Mouse (Mus musculus): Measurements from ENCODE around the gene Gstm6. TPM values are rescaled to one million over a fixed set of nuclear protein-coding genes. Genes with fewer than 3 reads are reported as not detected.

Gstm6 gene
- polyA plus RNA-seq, 1 experiment from 2014 or later = 6.6 TPM

DNA sequence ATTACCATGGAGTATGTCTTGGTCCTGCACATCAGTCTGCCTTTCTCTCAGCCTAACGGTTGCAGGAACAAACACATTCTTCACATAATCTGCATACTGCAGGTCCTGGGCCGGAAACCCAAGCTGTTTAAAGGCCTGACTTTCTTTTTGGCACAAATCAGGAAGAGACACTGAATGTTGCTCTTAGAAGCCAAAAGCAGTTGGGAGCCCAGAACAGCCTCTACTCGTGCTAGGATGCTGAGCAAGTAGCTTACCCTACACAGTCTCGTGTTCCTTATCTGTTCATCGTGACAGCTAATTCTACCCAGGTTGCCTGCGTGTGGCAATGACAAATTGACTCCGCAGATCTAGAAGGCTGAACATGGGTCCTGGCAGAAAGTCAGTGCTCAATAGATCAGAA is 3.0 kb downstream of the Gstm6 start:
- Histone ChIP-seq H3K9ac (no peak overlapping the region), H3K9me3 (replicated peaks) (no peaks in the 10 kb centered on the region), H3K27ac (replicated peaks) (no peak overlapping the region), H3K4me3 (replicated peaks) (no peak overlapping the region), H3K4me1 (peaks cover 5% of the 10 kb centered on the region; the same call in 1 of the 2 replicates), H3K27me3 (no peaks in the 10 kb centered on the region), H3K4me2 (replicated peaks) (no peak overlapping the region), H3K36me3 (no peaks in the 10 kb centered on the region)
- 65% methylated on average over 7 of the region's 7 CpGs for WGBS
- ATAC-seq (ENCODE audit: insufficient number of reproducible peaks, low FRiP score, low TSS enrichment, low read depth) = no peak

DNA sequence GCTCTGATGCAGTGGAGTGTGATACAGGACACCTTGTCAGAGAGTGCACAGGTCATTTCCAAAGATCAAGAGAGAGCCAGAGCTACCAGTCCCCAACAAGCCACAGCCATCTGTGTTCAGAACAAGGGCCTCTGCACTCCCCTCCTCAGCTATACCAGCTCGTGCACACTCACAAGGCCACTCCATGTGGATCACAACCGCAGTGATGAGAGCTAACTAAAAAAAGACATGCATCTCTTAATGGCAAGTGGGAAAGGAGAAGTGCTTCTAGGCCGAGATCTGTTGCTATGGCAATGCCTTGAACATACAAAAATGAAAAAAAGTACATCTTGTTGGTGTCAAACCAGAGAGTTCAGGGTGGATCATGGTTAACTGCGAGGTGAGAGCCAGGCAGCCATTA is 3.7 kb downstream of the Gstm6 start:
- 77% methylated on average over 4 of the region's 4 CpGs for WGBS

DNA sequence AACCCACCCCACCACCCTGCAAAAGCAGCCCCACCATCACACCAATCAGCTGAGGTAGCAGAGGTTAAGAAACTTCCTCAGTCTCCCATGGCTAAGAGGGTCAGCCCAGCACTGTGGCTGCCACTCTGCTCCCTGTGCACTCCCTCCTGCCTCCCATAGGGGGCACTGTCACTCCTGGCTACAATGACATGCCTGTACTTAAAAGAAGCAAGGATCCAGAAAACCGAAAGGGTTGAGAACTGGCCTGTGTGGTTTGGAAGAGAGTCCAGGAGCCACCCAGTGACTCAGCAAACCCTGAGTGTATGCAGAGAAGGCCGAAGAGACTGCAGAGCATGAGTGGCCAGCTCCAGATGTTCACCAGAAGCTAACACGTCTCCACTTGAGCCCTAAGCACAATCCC is 4.1 kb downstream of the Gstm6 start:
- no peaks in the 10 kb centered on the region for H3K9me3 ChIP-seq (replicated peaks)
- 36% methylated on average over 3 of the region's 3 CpGs for WGBS
- peak; percentile 51; the same call in 1 of the 2 replicates for ATAC-seq (ENCODE audit: insufficient number of reproducible peaks, low FRiP score, low TSS enrichment, low read depth)

More for the DNA sequence above, 3.7 kb downstream of the Gstm6 start:
- no peak overlapping the region for H3K4me2 ChIP-seq (replicated peaks)
- no peaks in the 10 kb centered on the region for H3K27me3 ChIP-seq
- no peaks in the 10 kb centered on the region for H3K9me3 ChIP-seq (replicated peaks)
- no peak overlapping the region for H3K9ac ChIP-seq
- H3K36me3 ChIP-seq = no peaks in the 10 kb centered on the region
- no peak for ATAC-seq (ENCODE audit: insufficient number of reproducible peaks, low FRiP score, low TSS enrichment, low read depth)
- H3K4me1 ChIP-seq = peaks cover 5% of the 10 kb centered on the region; the same call in 1 of the 2 replicates
- H3K4me3 ChIP-seq (replicated peaks) = no peak overlapping the region
- H3K27ac ChIP-seq (replicated peaks) = no peak overlapping the region

DNA sequence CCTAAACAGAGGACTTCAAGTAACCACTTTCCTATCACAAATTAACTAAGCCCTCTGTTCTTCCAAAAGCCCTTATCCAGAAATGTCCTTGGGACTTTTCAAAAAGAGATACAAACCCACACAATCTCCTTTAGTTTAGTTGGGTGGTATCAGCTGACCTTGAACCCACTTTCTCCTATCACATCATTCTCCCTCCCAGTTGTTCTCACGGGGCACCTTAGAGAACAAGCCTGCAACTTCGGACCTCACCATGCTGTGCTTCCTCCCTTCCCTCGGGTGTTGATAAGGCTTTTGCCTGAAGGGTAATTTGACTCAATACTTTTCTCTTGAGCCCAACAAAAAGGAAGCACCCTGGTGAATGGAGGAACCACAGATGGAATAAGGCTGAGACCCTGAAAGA is 7.7 kb downstream of the Gstm6 start:
- Histone ChIP-seq H3K27me3 (no peaks in the 10 kb centered on the region), H3K4me2 (replicated peaks) (no peak overlapping the region), H3K9me3 (replicated peaks) (no peaks in the 10 kb centered on the region), H3K9ac (no peak overlapping the region), H3K36me3 (no peaks in the 10 kb centered on the region), H3K27ac (replicated peaks) (no peak overlapping the region), H3K4me1 (peaks cover 11% of the 10 kb centered on the region; the same call in 1 of the 2 replicates), H3K4me3 (replicated peaks) (no peak overlapping the region)
- WGBS = 64% methylated on average over 3 of the region's 3 CpGs
- no peak for ATAC-seq (ENCODE audit: insufficient number of reproducible peaks, low FRiP score, low TSS enrichment, low read depth)

More for the DNA sequence above, 4.1 kb downstream of the Gstm6 start:
- Histone ChIP-seq H3K27ac (replicated peaks) (no peak overlapping the region), H3K4me2 (replicated peaks) (no peak overlapping the region), H3K27me3 (no peaks in the 10 kb centered on the region), H3K36me3 (no peaks in the 10 kb centered on the region), H3K9ac (no peak overlapping the region), H3K4me1 (peaks cover 5% of the 10 kb centered on the region; the same call in 1 of the 2 replicates), H3K4me3 (replicated peaks) (no peak overlapping the region)

DNA sequence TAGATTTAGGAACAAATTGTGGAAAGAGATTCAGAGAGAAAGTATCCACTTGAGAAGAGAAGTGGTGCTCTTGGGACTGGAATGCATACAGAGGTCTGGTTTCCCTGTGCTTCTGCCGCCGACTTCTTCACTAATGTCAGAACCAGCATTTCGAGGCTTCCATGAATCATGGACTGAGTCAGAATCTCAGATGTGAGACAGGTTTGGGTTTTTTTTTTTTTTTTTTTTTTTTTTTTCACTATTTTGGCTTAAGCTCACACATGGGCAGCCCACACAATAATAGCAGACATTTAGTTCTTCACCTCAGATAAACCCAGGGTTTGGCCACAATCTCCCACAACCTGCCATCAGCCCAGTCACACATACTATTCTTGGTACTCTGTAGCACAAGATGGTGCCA is 8.3 kb downstream of the Gstm6 start:
- H3K4me1 ChIP-seq = peaks cover 11% of the 10 kb centered on the region; the same call in 1 of the 2 replicates
- H3K36me3 ChIP-seq = no peaks in the 10 kb centered on the region
- no peak for ATAC-seq (ENCODE audit: insufficient number of reproducible peaks, low FRiP score, low TSS enrichment, low read depth)
- no peak overlapping the region for H3K9ac ChIP-seq
- no peak overlapping the region for H3K4me3 ChIP-seq (replicated peaks)
- 74% methylated on average over 3 of the region's 3 CpGs for WGBS
- no peak overlapping the region for H3K4me2 ChIP-seq (replicated peaks)
- no peaks in the 10 kb centered on the region for H3K27me3 ChIP-seq
- no peaks in the 10 kb centered on the region for H3K9me3 ChIP-seq (replicated peaks)
- no peak overlapping the region for H3K27ac ChIP-seq (replicated peaks)

DNA sequence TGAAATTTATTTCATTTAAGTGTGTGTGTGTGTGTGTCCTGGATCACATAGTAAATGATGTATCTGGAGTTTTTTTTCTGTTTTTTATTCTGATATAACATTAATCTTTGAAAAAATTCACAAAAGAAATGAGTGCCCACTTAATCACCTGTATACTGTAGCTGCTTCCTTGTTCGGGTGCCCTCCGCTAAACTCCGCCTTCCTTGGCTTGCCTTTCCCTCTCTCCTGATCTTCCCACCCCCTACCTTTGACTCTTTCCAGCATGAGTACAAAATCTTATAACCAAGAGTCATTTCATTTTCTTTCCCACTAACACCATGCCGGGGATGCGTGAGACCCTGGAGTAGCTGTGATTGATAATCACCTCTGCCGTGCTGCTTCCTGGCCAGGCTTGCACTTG is 11.4 kb downstream of the Gstm6 start:
- Histone ChIP-seq H3K36me3 (no peaks in the 10 kb centered on the region), H3K9me3 (replicated peaks) (no peaks in the 10 kb centered on the region), H3K27ac (replicated peaks) (no peak overlapping the region), H3K4me1 (peaks cover 11% of the 10 kb centered on the region; the same call in 1 of the 2 replicates), H3K9ac (no peak overlapping the region), H3K4me3 (replicated peaks) (no peak overlapping the region), H3K27me3 (no peaks in the 10 kb centered on the region), H3K4me2 (replicated peaks) (no peak overlapping the region)
- 76% methylated on average over 6 of the region's 6 CpGs for WGBS
- no peak for ATAC-seq (ENCODE audit: insufficient number of reproducible peaks, low FRiP score, low TSS enrichment, low read depth)

DNA sequence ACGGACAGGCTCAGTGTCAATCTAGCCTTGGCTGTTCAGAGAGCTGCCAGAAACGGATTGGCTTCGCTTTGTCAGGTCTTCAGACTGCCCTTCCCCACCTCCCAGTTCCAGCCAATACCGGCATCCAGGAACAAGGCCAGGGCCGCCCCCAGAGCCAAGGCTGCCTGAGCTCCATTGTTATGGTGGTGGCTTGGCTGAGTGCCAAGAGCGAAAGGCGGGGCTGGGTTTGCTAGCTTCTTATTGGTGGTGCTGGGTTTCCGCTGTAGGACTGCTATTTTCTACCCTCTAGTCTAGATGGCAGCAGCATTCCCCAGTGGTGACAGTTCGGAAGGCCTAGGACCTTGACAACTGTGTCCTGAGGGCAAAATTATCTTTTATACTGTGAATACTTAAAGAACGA is 11.9 kb downstream of the Gstm6 start, which contains the start of gene Gstm7:
Gstm7 (minus strand) TSS at position 148 of the 400 bp plus-strand sequence.
- H3K36me3 ChIP-seq = no peaks in the 10 kb centered on the region
- H3K4me2 ChIP-seq (replicated peaks) = peak within 1 kb of the TSS; percentile 46
- peaks cover 11% of the 10 kb centered on the region; the same call in 1 of the 2 replicates for H3K4me1 ChIP-seq
- H3K27ac ChIP-seq (replicated peaks) = no peak within 1 kb of the TSS; the same call in 1 of the 2 replicates
- no peaks in the 10 kb centered on the region for H3K9me3 ChIP-seq (replicated peaks)
- no peaks in the 10 kb centered on the region for H3K27me3 ChIP-seq
- peak within 1 kb of the TSS; percentile 33 for H3K4me3 ChIP-seq (replicated peaks)
- no peak within 1 kb of the TSS for H3K9ac ChIP-seq
- peak; percentile 90 for ATAC-seq (ENCODE audit: insufficient number of reproducible peaks, low FRiP score, low TSS enrichment, low read depth)
- WGBS = 2% methylated on average over 10 of the region's 10 CpGs

DNA sequence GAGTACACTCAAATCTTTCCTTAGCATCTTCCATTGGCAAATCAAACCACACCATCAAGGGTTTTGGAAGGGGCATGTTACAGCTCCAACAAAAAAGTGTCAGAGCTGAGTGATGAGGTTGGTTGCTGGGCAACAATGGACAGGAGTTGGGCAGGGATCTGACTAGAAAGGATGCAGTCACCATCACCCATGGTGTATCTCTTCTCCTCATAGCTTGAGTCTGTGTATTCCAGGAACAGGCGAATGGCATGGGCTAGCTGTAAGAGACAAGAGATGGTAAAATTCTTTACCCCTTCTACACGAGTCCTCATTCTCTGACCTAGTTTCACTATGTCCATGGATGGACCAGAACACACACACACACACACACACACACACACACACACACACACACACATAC is 12.4 kb downstream of the Gstm6 start:
- Histone ChIP-seq H3K4me1 (peaks cover 11% of the 10 kb centered on the region; the same call in 1 of the 2 replicates), H3K9ac (no peak overlapping the region), H3K27ac (replicated peaks) (no peak overlapping the region; the same call in 1 of the 2 replicates), H3K36me3 (no peaks in the 10 kb centered on the region), H3K9me3 (replicated peaks) (no peaks in the 10 kb centered on the region), H3K4me3 (replicated peaks) (peak overlapping the region; percentile 33), H3K27me3 (no peaks in the 10 kb centered on the region), H3K4me2 (replicated peaks) (peak overlapping the region; percentile 46)
- peak; percentile 8; the same call in 1 of the 2 replicates for ATAC-seq (ENCODE audit: insufficient number of reproducible peaks, low FRiP score, low TSS enrichment, low read depth)
- WGBS = 69% methylated on average over 2 of the region's 2 CpGs

DNA sequence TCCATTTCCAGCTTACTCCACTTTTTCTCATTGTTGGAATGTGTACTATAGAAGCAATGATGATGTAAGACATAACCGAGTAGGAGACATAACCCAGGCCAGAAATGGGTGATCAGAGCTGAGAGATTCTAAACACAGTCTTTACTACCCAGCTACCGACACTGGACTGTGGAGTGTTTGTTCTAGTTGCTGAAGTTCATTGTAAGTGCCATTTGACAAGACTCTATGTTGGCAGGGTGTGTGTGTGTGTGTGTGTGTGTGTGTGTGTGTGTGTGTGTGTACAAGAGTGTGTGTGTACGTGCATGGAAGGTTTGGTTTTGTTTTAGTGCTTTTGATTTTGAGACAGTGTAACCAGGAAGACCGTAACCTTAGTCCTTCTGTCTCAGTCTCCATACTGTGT is 13.8 kb downstream of the Gstm6 start:
- 88% methylated on average over 4 of the region's 4 CpGs for WGBS
- Histone ChIP-seq H3K9ac (no peak overlapping the region), H3K9me3 (replicated peaks) (no peaks in the 10 kb centered on the region), H3K4me3 (replicated peaks) (no peak overlapping the region), H3K36me3 (no peaks in the 10 kb centered on the region), H3K4me1 (peaks cover 11% of the 10 kb centered on the region; the same call in 1 of the 2 replicates), H3K27ac (replicated peaks) (no peak overlapping the region), H3K4me2 (replicated peaks) (no peak overlapping the region), H3K27me3 (no peaks in the 10 kb centered on the region)
- no peak for ATAC-seq (ENCODE audit: insufficient number of reproducible peaks, low FRiP score, low TSS enrichment, low read depth)

DNA sequence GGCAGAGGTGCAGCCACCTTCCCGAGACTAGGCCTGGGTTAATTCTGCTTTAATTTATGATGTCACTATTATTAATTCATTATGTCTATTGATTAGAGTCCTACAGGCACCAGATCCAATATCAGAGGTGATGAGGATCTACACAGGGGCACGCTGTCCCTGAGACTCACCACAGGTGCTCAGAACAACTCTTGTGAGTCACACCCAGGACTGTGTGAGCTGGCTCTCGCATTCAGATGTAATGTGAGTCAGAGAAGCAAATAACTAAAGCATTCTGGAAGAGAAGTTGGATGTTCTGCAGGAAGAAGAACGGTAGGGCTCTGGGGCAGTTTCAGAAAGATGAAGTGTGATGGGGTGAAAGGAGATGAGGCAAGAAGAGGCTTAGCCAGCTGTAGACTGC is 14.3 kb downstream of the Gstm6 start:
- ATAC-seq (ENCODE audit: insufficient number of reproducible peaks, low FRiP score, low TSS enrichment, low read depth) = no peak
- H3K9ac ChIP-seq = no peak overlapping the region
- 73% methylated on average over 4 of the region's 4 CpGs for WGBS

DNA sequence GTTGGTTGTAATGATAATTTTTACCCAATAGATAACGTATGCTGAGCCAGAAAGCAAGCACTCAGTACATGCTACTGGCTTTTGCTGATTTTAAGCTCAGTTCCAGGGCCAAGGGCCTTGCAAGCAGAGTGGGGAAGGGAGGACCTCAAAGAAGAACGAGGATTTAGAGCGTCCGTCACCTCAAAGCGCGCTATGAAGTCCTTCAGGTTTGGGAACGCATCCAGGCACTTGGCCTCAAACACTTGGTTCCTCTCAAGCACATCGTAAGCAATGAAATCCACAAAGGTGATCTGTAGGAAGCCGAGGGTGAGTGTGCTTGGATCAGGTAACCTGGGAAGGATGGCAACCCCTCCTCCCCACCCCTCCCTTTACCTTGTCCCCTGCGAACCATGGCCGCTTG is 14.9 kb downstream of the Gstm6 start:
- Histone ChIP-seq H3K4me1 (peaks cover 11% of the 10 kb centered on the region; the same call in 1 of the 2 replicates), H3K36me3 (no peaks in the 10 kb centered on the region), H3K9ac (no peak overlapping the region), H3K9me3 (replicated peaks) (no peaks in the 10 kb centered on the region), H3K27ac (replicated peaks) (no peak overlapping the region), H3K27me3 (no peaks in the 10 kb centered on the region), H3K4me2 (replicated peaks) (no peak overlapping the region), H3K4me3 (replicated peaks) (no peak overlapping the region)
- 87% methylated on average over 11 of the region's 11 CpGs for WGBS
- ATAC-seq (ENCODE audit: insufficient number of reproducible peaks, low FRiP score, low TSS enrichment, low read depth) = no peak

More for the DNA sequence above, 14.3 kb downstream of the Gstm6 start:
- Histone ChIP-seq H3K4me1 (peaks cover 11% of the 10 kb centered on the region; the same call in 1 of the 2 replicates), H3K4me2 (replicated peaks) (no peak overlapping the region), H3K4me3 (replicated peaks) (no peak overlapping the region), H3K27me3 (no peaks in the 10 kb centered on the region), H3K27ac (replicated peaks) (no peak overlapping the region), H3K36me3 (no peaks in the 10 kb centered on the region), H3K9me3 (replicated peaks) (no peaks in the 10 kb centered on the region)

DNA sequence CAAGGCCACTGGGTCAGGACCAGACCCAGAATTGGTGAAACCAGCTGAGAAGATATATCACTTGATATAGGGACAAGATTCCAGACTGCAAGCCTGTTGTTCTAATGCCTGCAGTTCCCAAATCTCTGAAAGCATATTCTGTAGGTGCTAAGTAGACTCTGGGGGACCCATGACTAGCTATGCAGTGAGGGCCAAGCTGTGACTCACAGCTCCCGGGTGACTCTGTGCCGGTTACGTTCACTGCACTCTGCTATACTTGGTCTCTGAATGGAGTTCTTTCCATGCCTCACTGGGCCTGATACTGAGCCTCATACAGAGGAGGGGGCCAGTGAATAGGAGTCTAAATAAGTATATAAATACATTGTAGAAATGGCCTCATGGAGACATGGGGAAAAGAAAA is 15.7 kb downstream of the Gstm6 start:
- Histone ChIP-seq H3K4me3 (replicated peaks) (no peak overlapping the region), H3K4me1 (peaks cover 11% of the 10 kb centered on the region; the same call in 1 of the 2 replicates), H3K36me3 (no peaks in the 10 kb centered on the region), H3K27me3 (no peaks in the 10 kb centered on the region), H3K27ac (replicated peaks) (no peak overlapping the region), H3K9ac (no peak overlapping the region), H3K9me3 (replicated peaks) (no peaks in the 10 kb centered on the region), H3K4me2 (replicated peaks) (no peak overlapping the region)
- WGBS = 82% methylated on average over 3 of the region's 3 CpGs
- ATAC-seq (ENCODE audit: insufficient number of reproducible peaks, low FRiP score, low TSS enrichment, low read depth) = no peak
